Mouse (Mus musculus) liver, postnatal 0 days (tissue): ENCODE measurements around the gene Pcmt1.

Experiments
- CTCF ChIP-seq: sonication (generic); IDR thresholded peaks from 2 replicates; pipeline ENCODE4 v1.5.1; 2016; ENCODE audit warnings: antibody characterized with exemption, low read depth
- EP300 ChIP-seq: IDR thresholded peaks from 2 replicates; pipeline ENCODE4 v1.6.1; 2016; ENCODE audit warnings: antibody characterized with exemption, low read depth, mild to moderate bottlenecking

DNA sequence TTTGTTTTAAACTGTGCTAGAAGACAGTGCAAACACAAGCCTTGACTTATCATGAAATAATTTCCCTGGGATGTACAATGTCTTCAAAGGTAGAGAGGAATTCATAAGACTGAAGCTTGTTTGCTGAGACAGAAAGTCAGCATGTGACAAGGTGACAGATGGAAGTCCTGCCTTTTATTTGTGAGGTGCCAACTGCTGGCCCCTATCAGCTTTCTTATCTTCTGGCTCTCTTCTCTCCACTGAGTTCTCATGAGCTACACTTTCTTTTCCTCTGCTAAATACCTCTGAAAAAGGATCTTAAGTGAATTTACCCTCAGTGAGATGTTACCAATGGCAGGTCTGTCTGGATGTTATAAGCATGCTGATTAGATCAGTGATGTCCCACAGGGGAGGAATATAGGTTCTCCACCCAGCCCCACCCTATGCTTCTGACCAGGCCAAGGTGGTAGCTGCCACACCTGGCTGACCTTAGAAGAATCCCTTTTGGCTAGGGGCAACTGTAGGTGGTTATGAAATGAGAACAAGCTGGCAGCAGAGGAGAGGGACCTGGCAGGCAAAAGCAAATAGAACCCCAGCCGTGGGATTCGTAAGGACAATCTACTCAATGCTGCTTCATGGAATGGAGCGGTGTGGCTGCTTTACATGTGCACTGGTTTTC is 56.9 kb downstream of the Pcmt1 start:
- TF ChIP-seq CTCF (no peak), EP300 (no peak)
